Mouse (Mus musculus) R1 (cell line): ENCODE measurements around the gene Hoxb4.
A peak's percentile ranks its signal among the peaks of the same experiment; 100 is the strongest.

Source experiments
- DNase-seq: peaks from one replicate; pipeline ENCODE4 v3.0.0-alpha.2; 2018; ENCODE audit warnings: low read depth, low spot score

The Hoxb4 gene

DNA sequence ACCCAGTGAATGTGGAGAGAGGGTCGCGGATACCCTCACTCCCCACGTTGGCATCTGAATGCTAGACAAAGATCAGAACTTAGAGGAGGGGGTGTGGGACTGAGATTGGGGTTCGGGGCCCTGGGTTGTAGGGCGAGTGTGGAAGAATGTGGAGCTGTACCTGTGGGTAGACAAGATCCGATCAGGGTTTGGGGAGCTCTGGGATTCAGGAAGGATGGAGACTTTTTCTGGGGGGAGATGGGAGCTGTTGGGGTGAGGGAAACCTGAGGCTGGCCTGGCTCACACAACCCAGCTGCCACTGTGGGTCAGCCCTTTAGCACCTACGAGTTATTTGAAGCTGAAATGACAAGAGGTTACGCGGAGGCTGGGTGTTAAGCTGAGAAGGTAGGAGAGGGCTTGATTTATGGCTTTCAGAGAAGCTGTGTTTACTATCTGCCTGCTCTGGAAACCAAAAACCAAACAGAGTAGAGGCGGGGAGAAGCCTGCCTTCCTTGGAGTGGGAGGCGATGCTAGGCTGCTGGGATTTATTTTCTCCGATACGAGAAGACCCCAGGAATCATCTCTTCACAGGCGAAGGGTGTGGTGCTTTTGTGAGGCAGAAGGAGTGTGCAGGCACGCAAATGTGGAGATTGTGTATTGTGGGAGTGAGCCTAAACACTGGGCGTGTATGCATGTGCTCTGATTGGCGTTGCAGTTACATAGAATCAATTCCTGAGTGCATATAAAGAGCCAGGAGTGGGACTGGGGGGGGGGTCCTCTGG, 15.4 kb downstream of the Hoxb4 start:
- DNase-seq, result no peak

DNA sequence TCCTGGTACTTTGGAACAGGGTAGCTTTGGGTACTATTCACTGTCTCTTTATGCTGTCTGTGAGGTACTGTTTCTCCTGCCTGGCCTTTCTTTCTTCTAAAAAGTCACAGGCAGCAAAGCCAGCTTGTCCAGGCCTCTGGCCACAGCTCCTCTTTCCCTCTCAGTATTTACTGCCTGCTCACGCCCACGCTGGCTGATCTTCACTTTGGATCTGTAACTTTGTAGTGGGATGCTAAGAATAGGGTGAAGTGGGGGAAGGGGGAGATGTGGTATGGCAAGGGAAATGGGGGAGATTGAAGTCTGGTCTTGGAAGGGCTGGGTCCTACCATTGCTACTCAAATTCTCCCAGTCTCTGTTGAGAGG, 15.9 kb downstream of the Hoxb4 start:
- DNase-seq, result no peak

- no peak for DNase-seq
Observed at GRCm38 (mm10) chr11:96334998-96335397, 16.9 kb downstream of the Hoxb4 start.

- no peak for DNase-seq
Observed at GRCm38 (mm10) chr11:96336597-96336996, 18.5 kb downstream of the Hoxb4 start.

DNA sequence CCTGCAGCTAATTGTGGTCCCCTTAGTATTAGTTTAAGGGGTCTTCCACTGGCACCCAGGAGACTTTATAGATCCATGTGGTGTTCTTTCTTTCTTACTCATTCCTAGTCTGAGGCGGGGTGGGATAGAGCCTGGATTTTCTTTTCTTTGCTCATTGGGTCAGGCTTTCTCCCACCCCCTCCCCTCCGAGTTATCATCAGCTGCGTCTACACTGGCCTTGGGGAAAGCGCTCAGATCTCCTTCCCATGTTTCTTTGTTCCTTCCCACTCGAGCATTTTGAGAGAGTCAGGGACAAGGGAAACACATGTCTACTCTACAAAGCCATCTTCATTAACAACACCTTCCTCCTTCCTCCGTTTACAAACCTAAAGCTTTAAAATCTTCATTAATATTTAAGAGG, 19.0 kb downstream of the Hoxb4 start:
- no peak for DNase-seq

- no peak for DNase-seq
Observed at GRCm38 (mm10) chr11:96338957-96339855, 21.1 kb downstream of the Hoxb4 start.

DNA sequence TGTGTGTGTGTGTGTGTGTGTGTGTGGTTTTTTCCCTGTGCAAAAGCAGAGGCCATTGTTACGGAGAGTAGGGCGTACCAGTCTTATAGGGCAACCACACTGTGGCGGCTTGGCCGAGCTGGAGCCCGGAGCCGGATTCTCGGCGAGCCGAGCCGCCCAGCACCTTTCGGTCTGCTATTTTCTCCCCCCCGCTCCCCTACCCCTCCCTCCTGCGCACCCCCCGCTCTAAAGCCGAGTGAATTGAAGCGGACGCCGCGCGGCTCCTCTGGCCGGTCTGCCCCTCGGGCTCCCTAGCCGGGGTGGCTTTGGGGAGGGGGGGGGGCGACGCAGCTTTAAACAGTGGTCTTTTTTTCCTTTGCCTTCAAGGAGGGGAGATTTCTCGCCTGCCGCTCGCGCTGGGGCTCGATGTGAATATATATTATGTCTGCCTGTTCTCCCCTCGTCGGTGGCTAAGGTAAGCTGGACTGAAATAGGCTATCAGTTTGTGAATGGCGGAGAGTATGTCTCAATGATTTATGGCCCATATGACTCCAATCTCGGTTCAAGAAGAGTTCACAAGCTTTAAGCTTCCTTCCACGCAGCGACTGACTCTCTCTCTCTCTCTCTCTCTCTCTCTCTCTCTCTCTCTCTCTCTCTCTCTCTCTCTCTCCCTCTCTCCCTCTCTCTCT, 22.8 kb downstream of the Hoxb4 start:
- no peak for DNase-seq

- DNase-seq, result peak; percentile 58
Observed at GRCm38 (mm10) chr11:96341701-96342575, 23.9 kb downstream of the Hoxb4 start.

DNA sequence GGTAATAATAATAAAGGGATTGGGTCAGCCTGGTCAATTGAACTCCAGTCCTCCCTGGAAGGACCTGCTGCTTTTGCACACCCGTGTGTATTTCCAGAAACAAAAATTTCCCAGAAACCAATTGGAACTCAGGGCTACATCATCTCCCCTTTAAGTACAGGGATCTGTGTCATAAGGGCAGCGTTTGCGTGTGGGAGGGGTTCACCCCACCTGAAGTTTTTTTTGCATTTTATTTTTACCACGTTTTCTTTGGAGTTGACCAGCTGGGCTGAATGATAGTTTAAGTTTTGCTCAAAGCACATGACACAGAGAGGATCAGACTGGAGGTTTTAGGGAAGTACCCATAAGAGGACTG, 24.5 kb downstream of the Hoxb4 start:
- DNase-seq, result no peak

DNA sequence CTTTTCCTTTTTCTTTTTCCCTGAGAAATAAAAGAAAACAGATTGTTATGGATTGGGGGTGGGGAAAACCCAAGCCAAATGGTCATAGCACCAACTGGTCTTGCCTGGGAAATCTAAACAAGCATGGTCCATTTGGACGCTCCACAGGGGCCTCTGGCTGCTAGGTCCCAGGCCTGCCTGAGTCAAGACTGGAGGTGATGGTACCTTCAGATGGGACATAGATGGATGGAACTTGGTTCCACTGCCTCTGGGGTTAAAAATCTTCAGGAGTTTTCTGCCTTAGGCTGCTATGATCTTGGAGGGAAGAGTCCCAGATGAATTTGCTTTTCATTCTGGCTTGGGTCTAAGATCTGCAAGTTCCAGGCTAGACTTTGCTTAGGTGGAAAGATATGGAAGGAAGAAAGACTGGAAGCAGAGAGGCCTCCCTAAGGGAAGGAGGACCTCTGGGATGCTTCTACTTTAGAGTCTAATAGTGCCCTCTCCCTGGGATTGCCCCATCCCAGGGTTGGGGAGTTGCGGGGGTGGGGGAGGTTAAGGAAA, 25.2 kb downstream of the Hoxb4 start:
- DNase-seq, result no peak

- DNase-seq, result no peak
Observed at GRCm38 (mm10) chr11:96344061-96344877, 26.2 kb downstream of the Hoxb4 start.

GRCm38 (mm10) chr11:96344878-96345159, 26.8 kb downstream of the Hoxb4 start:
- DNase-seq, result no peak

DNA sequence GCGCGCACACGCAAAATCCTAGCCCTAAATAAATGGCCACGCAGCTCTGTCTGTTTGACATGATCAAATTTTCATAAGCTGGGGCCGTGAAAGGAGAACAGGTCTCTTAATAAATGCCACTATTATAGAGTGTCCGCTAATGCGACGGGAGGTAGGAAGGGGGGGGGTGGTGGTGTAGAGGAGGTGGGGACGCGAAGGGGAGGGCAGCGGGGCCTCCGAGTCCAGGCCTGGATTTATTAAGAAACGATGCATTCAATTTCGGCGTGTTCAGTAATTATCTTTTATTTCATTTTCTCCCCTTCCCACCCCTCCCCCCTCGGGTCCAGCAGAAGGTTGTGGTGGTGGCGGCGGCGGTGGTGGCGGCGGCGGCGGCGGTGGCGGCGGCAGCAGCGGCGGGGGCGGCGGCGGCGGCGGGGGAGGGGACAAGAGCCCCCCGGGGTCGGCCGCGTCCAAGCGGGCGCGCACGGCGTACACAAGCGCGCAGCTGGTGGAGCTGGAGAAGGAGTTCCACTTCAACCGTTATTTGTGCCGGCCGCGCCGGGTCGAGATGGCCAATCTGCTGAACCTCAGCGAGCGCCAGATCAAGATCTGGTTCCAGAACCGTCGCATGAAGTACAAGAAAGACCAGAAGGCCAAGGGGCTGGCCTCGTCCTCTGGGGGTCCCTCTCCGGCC, 27.3 kb downstream of the Hoxb4 start:
- no peak for DNase-seq

DNA sequence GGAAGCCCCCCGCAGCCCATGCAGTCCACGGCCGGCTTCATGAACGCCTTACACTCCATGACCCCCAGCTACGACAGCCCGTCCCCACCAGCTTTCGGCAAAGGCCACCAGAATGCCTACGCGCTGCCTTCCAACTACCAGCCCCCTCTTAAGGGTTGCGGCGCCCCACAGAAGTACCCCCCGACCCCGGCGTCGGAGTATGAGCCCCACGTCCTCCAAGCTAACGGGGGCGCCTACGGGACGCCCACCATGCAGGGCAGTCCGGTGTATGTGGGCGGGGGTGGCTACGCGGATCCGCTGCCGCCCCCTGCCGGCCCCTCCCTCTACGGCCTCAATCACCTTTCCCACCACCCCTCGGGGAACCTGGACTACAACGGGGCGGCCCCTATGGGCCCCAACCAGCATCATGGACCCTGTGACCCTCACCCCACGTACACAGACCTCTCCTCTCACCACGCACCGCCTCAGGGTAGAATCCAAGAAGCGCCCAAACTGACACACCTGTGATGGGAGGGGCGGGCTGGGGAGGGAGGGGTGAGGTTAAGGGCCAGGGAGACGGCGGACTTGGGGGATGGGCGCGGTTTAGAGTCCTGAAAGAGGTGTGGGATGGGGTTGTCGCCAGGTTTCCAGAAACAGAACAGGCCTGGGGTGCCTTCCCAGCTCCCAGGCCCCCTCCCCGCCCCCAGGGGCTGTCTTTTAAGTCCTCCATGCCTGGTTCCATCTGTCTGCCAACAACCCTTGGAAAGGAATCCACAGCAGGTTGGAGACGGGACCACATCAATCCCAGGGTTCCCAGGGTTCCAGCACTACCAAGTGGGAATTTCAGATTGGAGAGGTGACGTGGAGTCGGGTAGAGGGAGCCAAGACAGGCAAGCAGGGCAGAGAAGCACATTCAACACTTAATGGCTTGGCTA, 28.1 kb downstream of the Hoxb4 start:
- DNase-seq, result peak; percentile 53

DNA sequence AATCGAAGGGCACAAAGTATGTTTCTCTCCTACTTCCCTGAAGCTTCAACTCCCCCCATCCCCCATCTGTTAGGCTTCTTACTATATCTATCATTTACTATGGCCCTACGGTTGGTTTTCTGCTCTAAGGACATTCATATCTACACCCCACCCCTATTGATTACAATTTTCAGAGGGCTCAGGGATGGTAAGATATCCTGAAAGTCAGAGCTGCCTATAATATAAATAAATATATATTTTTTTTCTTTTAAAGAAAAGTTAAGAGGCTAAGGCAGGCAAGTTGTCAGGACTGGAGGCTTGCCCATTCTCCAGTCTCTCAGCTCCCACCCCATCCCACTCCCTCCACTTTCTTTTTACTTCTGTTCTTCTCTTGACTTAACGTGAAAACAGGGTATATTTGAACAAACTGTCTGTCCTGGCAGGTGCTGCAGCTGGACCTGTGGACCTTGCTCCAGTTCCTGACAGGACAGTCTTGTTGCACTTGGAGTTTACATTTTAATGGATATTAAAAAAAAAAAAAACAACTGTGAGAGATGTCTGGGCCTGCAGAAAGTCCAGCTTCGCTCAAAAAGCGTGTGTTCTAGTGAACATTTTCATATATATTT, 29.0 kb downstream of the Hoxb4 start:
- DNase-seq, result no peak

DNA sequence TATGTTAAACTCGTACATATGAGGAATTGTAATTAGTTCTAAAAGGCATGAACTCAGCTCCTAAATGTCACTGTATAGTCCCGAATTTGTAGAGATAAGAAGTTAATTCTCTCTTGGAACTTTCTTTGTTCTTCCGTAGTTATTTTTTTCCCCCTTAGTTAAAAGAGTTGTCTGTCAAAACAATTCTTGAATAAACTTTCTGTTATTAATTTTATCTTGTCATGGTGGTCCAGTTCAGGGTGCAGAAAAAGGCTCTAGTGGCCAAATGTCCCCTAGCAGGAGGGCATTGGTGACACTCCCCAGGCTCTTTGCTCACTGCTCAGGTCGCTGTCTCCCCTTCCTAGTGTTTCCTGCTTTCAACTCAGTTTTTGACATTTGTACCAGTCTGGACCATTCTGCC, 29.6 kb downstream of the Hoxb4 start:
- DNase-seq, result no peak

- no peak for DNase-seq
Observed at GRCm38 (mm10) chr11:96348141-96348928, 30.3 kb downstream of the Hoxb4 start.

DNA sequence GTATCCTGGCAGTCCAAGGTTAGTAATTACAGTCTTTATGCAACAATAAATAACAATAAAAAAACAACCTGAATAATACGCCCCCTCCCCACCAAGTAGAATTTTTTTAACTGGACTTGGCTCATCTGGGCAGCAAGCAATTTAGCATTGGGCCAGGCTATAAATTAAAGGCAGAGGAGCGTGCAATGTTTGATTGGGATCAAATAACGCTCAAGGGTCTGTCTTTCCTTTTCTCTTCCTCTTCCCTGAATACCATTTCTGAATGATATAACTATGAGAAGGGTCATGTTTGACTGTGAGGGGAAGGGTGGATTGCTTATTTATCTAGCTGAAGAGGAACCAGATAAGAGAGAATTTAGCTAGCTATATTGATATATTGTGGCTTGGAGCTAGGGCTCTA, 30.9 kb downstream of the Hoxb4 start:
- no peak for DNase-seq
